Mouse (Mus musculus) kidney, postnatal 10 days (tissue): ENCODE data around the gene Gm9903.
A peak's percentile ranks its signal among the peaks of the same experiment; 100 is the strongest.

ENCODE experiments used
- DNase-seq: peaks from one replicate; pipeline ENCODE4 v3.0.0; 2021; ENCODE audit warnings: mixed read lengths

Gm9903 gene

DNA sequence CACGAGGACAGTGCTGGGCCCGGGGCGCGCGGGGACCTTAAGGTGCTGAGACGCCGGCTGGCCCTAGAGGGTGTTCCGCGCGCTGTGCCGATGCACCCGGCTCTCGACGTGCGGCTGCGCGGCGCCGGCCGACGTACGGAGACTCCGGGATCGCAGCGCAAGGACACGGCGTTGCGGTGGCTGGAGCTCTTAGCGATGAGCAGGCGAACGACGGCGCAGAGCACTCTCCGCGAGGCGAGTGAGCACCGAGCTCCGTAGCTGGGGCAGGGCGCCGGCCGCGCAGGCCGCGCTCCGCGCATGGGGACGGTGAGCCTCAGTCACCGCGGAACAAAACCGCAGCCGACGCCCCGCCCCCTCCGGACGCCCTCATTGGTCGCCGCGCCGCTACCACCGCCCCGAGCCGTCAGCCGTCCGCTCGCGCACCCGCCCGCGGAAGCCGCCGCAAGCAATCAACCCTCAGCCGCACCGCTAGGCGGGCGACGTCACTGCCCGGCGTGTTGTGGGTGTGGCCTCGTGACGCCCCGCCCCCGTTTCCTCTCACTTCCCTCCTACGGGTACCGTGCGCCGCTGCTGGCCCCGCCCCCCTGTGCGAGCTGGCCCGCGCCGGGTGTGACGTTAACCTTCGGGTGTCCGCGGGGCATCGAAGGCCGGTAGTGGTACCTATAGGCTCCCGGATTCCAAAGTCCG, at the start of gene Gm9903, which contains the start of gene Fam53a:
Gm9903 (plus strand) TSS at position 625 of the 687 bp plus-strand sequence.
Fam53a (minus strand) TSS at position 335 of the 687 bp plus-strand sequence.
- DNase-seq = peak; percentile 100

DNA sequence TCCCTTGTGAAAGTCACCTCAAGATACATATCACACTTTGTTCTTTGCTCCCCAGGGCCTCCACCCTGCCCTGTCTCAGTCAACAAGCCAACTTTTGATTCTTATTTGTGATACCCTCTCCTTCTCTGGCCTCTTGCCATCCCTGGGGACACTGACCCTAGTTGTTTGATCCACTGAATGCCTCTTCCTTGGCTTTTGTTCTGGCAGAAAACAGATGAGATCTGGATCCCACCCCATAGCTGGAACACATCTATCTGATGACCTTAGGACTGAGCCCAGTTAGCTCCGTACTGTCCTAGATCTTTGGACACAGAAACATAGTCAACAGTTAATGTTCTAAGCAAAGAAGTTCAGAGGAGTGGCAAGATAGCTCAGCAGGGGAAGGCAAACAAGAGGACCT, 49.4 kb upstream of the Gm9903 start:
- no peak for DNase-seq

DNA sequence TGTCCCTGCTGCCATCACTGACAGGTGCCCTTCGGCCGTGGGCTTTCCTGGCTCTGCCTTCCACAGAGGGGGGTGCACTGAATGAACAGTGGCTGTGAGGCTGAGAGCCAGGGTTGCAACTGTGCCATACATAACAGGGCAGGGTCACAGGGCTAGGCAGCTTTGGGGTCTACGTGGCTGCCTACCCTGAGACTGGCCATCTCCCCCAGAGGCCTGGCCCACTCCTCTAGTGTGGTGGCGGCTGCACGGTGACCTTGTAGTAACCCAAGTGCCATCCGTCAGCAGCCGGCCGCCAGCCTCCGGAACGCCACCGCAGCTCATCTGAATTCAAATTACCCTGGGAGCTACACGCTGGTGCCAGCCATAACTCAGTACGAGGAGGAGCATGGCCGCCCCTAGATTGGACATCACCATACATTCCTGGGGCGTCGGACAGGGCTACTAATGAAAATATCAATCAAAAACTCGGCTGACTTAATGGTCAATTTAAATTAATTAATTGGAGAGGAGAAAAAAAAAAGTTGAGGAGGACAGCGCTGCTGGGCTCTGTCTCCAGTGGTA, 42.1 kb upstream of the Gm9903 start:
- no peak for DNase-seq

DNA sequence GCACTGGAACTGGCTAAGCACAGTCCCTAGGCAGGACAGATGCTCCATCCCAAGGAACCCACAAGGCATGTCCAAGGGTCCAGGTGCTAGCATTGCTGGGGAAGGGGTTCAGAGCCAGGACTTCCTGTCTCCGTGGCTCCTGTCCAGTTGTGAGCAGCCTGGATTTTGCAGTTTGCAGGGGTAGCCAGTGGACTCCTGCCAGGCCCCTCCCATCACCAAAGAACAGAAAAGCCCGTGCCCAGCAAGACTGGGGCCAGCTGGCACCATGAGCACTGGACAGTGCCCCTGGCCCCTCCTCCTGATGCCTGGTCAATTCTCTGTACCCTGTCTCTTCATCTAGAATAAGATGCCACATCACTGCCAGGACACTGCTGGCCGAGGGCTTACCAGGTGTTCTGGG, 41.7 kb upstream of the Gm9903 start:
- DNase-seq = no peak

DNA sequence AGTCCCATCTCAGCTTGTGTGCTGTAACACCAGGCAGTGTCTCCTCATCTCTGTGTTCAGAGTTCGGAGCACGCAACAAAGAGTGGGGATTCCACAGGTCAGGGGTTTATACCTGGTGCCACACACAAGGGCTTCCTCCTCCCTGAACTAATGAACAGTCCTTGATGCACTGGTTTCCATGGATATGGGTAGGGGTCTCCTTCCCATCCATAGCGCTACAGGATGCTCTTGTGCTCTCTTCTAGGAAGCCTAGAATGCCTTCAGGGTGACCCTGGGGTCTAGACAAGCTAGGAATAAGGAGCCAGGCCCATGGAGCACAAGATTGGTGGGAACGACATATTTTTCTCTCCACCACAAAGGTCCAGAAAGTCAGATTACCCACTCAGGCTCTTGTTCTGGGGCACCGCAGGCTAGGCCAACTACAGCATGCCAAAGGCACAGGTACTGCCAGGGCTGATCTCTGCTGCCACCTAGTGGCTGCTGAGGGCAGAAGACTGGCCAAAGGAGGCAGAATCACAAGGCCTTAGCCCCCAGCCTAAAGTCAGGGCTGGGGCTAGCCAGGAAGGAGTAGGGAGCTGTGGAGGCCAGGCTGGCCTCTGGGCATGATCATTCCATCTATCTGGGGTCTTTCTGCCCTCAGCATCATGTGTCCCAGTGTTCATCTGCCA, 40.4 kb upstream of the Gm9903 start:
- DNase-seq = peak; percentile 85

DNA sequence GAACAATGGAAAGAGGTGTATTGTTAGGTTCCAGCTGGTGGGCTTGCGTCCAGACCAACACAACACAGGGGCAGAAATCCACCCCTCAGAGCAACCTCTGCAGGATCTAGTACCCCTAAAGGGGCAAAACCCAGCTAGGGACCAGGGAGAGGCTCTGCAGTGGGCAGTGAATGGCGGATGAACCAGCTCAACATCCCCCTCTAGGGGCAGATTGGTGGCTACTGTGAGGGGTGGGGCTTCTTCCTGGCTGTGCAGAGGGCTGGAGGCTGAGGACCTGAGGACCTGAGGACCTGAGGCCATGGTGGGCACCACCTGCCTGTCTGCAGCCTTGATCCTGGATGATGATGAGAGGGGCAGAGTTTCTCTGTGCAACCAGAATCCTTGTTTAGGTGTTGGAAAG, 36.1 kb upstream of the Gm9903 start:
- DNase-seq = no peak

DNA sequence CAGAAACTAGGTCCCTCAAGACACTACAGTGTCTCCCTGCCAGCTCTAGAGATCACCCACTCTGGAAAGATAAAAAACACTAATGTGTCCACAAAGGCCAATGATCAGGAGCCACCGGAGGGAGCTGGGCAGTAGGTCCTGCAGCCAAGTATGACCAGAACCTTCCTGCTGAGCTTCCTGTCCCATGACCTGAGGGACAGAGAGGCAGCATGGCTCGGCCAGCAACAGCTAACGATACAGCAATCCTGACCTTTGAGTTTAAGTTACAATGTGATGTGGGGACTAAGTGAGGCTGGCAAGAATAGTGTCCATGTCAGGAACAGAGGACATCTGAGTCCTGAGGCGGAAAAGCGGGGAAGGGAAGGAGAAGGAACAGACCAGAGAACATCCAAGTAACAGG, 24.4 kb upstream of the Gm9903 start:
- DNase-seq = no peak

DNA sequence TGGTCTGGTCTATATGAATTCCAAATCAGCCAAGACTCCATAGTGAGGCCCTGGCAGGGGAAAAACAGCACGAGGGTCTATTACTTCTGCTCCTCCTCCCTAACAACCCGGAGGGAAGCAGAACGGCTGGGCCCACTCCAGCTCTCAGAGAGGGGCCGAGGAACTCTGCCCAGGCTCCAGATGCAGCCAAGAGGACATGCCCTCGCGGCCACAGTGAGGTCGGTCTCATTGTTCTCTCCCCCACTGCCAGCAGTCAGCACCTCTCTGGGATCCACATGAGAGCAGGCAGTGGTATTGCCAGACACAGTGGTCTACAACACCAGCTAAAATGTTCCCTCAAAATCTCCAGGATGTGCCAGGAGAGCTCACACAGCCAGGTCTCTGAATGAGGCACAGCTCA, 23.1 kb upstream of the Gm9903 start:
- DNase-seq = no peak

DNA sequence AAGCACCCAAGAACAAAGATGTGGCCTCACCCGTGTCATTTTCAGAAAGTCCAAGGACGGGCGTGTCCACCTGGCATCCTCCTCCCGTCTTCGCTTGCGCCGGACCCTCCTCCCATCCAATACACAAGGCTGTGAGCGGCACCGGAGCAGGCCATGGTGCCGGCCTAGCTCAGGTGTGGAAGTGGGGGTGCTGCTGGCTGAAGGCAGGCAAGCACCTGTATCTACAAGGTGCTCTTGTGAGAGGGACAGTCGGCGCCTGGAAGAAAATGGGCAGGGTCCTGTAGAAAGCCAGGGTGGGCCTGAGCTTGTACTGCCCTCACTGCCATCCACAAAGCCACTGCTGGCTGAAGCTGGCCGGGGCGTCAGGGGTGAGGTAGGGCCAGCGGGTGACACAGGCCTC, 22.3 kb upstream of the Gm9903 start:
- DNase-seq = no peak

DNA sequence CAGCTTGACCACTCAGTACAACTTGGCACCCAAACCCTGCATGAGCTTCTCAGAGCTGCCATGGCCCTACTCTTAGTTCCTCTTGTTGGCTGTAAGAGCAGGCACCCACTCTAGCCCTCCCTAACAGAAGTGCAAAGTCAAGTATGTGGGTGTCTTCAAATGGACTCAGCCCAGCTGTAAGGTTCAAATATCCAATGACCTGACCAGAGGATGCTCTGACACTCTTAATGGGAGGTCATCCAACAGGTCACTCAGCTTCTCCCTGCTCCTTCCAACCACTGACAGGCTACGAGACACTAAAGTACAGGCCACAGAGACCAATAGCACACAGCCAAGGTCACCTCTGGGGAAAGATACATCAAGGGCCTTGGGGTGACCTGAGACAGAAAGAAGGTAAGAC, 20.5 kb upstream of the Gm9903 start:
- DNase-seq = no peak

DNA sequence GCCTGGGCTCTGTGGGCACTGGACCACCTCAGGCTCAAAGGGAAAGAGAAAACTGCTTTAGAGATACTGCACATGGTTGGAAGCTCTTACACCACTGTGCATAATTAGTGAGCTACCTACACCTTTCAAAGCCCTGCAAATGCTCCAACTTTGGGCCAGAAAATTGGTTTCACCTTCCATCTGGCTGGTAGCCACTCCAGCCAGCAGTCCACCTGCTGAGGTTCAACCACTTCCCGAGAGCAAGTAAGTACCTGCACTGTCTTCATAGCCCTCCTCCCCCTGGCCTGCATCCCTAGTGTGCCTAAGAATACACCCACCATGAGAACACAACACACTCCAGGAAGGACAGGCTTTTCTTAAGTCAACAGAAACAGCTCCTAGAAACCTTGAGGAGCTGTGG, 17.9 kb upstream of the Gm9903 start:
- DNase-seq = no peak

DNA sequence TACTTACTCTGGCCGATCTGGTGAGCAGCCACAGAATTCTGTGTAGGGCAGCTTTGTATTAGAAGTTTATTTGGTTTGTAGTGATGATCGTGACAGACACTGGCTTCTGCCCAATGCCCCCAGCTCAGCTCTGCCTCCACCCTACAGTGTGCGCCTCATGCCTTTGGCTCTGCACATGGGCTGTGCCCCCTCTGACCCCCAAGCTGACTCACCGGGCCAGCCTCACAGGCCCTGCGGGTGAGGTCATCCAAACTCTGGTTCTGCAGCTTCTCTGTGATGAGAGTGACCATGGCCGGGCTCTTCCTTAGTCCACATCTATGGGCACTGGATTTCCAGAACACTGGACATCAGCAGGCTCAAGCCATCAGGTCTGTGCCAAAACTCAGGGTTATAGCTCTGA, 15.3 kb upstream of the Gm9903 start:
- no peak for DNase-seq

DNA sequence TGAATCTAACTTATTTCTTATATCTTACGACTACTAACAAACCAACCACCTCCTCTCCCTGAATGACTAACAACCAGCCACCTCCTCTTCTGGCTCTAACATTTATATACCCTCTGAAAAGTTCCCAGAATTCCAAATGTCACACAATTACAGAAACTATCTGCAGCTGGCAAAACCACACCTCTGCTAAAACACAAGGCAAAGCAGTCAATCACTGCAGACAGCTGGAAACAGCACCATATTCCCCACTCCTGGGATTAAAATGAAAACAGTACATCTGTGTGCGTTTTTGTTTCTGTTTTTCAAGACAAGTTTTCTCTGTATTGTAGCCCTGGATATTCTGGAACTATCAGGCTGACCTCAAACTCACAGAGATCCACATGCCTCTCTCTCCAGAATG, 7.1 kb upstream of the Gm9903 start:
- DNase-seq = no peak

DNA sequence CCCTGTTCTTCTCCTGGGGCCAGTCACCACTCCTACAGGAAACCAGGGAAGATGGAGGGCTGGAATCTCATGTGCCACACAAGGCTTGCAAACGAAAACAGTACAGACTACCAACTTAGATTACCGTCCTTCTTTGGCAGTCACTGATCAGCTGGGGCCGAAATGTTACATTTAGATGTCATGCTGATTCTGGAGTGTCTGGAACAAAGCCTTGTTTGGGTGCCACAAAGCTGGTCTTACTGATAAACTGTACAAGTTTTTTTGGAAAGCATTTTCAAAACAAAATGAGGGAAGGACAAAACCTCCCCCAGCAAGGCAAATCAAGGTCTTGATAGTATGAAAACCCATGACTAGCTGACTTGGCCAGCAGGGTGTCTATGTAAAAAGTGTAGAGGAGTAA, 6.0 kb upstream of the Gm9903 start:
- DNase-seq = no peak

DNA sequence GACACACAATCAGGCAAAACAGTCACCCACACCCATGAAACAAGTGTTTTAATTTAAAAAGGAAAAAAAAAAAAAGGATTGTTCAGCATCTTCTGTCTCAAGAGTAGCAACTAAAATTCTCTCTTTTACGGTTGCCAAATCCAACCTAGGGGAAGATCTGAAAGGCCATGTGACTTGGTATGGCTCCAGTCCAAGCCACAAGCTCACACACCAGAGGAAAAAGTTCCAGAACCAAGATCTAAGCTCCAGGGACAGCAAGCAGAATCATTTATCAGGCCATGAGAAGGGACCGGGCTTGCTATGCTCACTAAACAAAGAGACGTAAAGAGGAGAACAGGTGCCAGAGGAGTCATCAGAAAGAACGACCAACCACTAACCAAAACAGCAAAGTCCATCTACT, 1.8 kb upstream of the Gm9903 start:
- DNase-seq = no peak

DNA sequence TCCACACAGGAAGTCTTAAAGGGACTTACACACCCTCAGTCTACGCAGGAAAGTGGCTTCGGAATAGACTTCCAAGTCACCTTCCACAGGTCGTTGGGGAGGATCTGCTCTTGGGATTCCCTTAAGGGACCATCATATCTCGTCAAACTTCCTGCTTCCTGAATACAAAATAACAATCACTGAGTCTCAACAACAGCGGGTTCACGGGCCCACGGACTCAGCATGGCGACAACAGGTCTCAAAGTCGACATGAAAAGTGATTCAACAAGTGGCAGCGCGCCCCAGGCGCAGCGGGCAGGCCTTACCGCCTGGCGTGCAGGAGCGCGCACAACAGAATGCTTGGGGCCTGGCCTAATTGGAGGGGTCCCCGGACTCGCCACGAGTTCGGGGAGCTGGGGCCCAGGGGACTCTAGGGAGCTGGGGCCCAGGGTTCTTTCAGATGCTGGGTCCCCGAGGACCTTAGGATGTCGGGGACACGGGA, 865 bp upstream of the Gm9903 start:
- peak; percentile 63 for DNase-seq

DNA sequence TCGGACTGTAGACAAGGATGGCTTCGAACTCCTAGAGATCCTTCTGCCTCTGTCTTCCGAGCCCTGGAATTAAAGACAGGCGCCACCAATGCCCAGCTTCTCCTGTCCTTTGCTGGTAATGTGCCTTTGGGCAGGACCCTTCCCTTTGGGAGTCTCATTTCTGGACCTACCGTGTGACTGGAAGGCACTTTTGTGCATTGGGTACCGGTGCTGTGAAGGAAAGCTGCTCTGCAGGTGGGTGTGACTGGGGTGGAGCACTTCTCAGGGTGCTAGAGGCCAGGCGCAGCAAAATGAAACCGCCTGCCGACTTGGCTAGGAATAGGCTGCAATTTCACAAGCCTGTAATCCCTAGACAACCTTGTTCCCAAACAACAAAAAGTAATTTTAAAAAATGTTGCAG, 336 bp downstream of the Gm9903 start:
- DNase-seq = peak; percentile 51

DNA sequence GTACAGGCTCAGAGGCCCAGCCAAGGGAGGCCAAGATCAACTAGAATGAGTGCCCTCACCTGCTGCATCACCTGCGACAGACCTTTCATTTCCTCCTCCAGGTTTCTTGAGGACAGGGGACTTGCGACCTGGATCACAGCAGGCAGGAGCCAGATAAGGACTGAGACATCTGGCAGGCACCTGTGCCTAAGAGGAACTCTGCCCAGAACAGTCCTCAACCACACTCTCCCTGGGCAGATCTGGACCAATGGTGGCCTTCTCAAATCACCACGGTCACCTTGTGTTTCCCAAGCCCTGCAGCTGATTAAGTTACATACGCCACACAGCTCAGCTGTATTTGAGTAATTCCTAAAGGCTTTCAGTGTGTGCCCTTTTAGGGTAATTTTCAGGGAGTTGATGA, 890 bp downstream of the Gm9903 start:
- peak; percentile 11 for DNase-seq

DNA sequence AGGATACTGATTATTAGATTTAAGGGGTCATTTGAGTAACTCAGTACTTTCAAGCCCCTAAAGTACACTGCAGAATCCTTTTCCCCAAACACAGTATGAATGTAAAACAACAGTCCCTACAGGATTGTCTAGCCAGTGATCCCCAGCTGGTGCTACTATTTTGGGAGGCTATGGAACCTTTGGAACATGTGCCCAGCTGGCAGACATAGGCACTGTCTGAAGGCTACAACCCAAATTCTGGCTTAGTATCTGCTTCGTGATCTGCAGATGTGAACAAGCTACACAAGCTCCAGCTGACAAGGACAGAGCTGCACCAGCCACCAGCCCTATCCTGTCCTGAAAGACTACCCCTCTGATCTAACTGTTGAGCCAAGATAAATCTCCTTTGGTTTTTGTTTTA, 2.8 kb downstream of the Gm9903 start:
- no peak for DNase-seq

DNA sequence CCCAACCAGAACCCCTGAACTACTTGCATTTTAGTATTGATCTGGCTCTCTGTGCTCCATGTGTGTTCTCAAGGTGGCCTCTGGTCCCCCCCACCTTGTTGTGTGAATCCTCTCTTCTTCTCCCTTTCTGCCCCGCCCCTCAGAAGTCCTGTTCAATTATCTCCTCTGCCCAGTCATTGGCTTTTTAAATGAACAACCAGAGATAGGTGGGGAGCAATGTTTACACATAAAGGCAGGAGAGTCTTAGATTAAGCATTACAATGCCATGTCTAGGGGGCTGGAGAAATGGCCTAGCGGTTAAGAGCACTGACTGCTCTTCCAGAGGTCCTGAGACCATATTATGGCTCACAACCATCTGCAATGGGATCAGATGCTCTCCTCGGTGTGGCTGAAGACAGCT, 5.6 kb downstream of the Gm9903 start:
- DNase-seq = no peak

DNA sequence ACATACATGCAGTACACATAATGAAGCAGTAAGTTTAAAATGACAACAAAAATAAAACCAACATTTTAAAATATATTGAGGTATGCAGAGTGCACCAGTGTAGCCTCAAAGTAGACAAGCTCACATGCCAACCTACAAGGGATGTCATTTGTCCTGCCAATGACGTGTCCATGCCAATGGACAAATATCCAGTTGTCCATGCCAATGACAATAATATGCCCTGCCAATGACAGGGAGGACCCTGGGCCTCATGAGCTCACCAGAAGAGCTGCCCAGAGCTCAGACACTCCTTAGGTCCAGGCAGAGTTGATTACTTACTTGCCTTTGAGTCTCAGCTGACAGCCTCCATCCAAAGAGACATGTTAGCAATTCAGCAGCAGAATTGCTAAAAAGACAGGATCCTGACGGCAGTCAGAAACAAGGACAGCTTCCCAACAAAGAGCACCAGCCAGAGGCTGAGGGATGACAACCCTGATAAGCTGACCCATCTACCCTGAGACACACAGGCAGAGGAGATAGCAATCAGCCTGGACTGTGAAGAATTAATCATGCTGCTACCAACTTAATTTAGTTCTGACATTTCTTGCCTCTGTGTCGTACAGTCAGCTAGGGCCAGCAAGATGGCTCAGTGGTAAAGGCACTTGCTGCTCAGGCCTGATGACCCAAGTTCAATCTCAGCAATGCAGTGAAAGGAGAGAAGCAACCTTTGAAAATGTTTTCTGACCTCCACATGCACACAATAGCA, 8.1 kb downstream of the Gm9903 start:
- DNase-seq = no peak

DNA sequence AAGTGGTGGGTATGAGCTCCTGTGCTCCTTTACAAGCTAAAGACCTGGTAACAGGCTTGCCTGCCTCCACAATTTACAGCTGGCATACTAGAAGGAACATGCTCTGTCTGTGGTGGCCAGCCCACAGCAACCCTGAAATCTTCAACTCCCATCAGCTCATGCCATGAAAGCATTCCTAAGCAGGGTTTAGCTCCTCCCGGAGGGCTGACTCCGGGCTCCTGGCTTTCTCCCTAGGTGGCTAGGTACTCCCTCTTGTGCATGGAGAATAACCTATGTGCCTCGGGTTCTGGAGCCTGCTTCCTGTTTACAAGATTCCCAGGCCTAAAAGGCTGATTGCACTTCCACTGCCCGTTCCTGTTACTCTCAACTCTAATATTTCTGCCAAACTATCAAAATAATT, 9.1 kb downstream of the Gm9903 start:
- DNase-seq = peak; percentile 10

DNA sequence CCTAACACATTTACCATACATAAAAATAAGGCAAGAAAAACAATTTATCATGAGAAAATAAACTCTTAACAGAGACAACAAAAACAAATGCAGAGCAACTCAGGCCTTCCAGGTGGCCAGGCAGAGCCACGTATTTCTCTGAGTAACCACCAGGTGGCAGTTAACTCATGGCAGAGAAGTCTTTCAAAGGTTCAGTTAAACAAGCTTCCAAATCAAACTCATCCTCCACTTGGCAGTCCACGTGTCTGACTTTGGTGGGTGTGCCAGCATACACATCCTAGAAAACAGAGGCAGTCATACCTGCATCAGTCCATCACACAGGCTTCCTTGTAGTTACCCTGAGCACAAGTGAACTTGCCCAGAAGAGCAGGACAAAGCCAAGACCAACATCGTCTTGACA, 10.9 kb downstream of the Gm9903 start:
- peak; percentile 57 for DNase-seq

DNA sequence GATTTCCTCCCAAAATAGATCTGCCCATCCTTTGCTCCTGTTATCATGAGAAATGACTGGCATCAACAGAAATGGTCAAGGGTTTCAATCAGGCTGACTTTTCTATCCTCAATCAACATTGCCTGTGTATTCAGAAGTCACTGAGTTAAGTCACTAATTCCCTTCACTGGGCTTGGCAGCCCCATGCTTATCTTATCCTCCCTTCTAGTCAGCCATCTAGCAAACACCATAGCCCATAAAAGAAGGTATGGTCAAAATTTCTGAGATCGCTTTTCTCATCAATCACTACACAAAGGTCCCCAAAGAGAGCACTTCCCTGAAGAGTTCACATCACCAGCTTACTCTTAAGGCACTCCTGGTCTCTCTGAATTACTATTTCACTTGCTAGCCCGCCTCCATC, 21.3 kb downstream of the Gm9903 start:
- no peak for DNase-seq
